Mouse (Mus musculus) testis, adult 2 months (tissue): Measurements from ENCODE around the gene 1700001K19Rik.

Experiments used
- CTCF ChIP-seq: fragments of 200-500 bp; IDR thresholded peaks from 2 replicates; pipeline ENCODE4 v1.5.1; 2012; ENCODE audit warnings: low read depth, mild to moderate bottlenecking, inconsistent platforms, low read length, moderate library complexity; ENCODE audit not compliant: control insufficient read depth, insufficient read depth, insufficient replicate concordance
- POLR2A ChIP-seq: fragments of 200-500 bp; IDR thresholded peaks from 2 replicates; pipeline ENCODE4 v1.6.1; 2012; ENCODE audit warnings: low read depth, mild to moderate bottlenecking, inconsistent platforms, low read length, moderate library complexity; ENCODE audit not compliant: control insufficient read depth

- TF ChIP-seq CTCF = no peak
- TF ChIP-seq POLR2A = no peak
Observed at GRCm38 (mm10) chr12:110651464-110651863, 31.0 kb downstream of the 1700001K19Rik start.
